Mouse (Mus musculus) frontal cortex, adult (tissue): ENCODE data around the gene Nova2.

Source experiments
- ATAC-seq: cut with Nextera tagmentation; 2 replicates; pipeline ENCODE4 v1.9.2; 2017; ENCODE audit warnings: mild to moderate bottlenecking, moderate library complexity, mixed read lengths; ENCODE audit not compliant: low TSS enrichment

Nova2 gene

GRCm38 (mm10) chr7:18925162-18925938, at the start of gene Nova2:
Gene Nova2, plus strand, starts transcription at chr7:18925888.
- peak; percentile 32 for ATAC-seq

DNA sequence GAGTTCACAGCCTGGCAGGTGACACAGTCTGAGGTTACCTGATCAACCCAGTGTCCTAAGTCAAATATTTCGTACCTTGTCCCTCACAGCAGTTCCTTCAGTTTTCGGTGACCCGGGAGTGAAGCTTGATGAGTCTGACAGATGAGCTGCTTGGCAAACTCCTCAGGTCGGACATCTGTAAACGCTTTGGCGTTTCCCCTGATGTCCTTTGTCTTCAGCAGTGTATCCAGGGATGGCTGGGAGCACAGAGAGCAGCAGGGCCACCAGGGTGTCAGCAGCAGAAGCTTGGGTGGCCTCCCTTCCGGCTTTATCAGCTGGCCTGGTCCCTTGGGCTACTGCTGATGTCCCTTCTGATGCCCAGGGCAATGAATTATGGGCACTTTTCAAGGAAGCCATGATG, 47.0 kb upstream of the Nova2 start:
- ATAC-seq: no peak

DNA sequence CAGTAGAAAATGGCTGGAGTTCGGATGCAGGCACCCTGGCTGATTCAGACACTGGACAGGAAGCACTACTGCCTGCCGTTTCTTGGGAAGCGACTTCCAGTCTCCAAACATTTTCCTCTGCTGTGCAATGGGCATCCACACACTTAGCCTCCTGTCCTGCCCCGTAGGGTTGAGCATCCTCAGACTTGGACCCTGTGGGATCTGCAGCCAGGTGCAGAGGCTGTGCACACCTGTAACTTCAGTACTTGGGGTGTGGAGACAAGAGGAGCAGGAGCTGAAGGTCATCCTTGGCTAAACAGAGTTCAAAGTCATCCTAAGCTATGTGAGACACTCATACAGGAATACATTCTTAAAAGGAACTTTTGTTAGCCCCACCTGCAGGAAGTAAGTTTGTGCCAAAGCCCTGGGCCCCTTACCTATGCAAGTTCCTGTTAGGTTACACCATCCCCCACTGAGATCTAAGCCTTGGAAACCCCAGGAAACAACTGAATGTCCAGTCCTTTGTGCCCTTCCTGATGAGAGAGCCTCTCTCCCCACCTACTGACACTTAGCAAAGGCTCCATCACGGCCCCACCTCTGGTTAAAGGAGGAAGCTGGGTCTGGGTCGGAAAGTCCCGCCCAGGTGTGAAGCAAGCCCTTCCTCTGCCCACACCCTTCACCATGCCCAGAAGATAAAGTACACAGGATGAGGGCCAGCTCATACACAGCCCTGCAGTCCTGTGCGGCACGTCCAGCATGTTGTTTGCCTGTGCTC, 41.5 kb upstream of the Nova2 start:
- no peak for ATAC-seq

GRCm38 (mm10) chr7:18884745-18885422, 40.8 kb upstream of the Nova2 start:
- no peak for ATAC-seq

DNA sequence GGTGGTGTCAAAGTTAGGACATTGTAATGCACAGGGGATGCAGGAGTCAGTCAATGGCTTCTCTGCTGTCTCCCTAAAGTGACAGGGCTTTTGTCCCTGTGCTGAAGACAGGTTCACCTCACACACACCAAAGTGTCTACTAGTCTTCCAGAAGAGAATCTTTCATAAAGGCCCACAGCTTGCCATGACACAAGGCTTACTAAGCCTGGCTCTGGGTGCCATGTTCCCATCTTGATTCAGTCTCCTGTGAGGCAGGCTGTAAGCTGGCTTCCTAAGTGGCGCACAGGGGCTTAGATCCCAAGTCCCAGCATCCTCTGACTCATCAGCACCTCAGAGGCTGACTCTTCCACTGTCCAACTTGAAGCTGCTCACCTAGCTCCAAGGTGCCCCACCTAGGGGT, 38.7 kb upstream of the Nova2 start:
- ATAC-seq: no peak

DNA sequence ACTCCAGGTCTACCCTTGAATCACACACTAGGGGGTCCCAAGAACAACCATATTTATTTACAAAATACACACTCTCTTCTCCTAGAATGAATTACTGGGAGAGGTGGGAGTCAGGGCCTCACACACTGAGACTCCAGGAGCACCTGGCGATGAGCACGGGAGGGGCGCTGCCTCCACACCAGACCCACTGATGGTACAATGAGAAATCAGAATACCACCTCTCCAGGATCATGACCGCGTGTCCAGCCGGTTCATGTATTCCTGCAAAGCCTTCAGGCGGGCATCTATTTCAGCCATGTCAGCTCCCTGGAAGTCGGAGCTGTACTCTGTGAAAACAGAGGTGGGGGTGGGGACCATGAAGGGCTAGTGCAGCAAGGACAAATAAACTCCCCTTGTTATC, 34.8 kb upstream of the Nova2 start:
- ATAC-seq: no peak

- ATAC-seq: peak; percentile 80
Observed at GRCm38 (mm10) chr7:18891872-18892599, 33.7 kb upstream of the Nova2 start.

DNA sequence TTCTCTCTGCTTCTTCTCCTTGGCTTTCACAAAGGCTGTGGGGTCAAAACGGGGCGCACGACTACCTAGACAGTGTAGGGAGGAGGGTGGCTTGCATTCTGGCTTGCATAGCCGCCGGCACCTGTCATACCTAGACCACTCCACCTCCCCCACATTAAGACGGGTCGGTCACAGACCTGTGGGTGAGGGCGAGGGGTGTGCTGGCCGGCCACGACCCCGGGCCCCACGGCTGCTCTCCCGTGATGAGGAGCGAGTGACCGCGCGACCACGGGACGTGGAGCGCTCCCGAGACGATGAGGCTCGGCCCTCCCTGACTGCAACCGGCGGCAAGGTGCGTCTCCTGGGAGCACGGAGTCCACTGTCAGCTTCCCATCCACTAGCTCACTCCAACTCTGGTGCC, 32.7 kb upstream of the Nova2 start:
- no peak for ATAC-seq

DNA sequence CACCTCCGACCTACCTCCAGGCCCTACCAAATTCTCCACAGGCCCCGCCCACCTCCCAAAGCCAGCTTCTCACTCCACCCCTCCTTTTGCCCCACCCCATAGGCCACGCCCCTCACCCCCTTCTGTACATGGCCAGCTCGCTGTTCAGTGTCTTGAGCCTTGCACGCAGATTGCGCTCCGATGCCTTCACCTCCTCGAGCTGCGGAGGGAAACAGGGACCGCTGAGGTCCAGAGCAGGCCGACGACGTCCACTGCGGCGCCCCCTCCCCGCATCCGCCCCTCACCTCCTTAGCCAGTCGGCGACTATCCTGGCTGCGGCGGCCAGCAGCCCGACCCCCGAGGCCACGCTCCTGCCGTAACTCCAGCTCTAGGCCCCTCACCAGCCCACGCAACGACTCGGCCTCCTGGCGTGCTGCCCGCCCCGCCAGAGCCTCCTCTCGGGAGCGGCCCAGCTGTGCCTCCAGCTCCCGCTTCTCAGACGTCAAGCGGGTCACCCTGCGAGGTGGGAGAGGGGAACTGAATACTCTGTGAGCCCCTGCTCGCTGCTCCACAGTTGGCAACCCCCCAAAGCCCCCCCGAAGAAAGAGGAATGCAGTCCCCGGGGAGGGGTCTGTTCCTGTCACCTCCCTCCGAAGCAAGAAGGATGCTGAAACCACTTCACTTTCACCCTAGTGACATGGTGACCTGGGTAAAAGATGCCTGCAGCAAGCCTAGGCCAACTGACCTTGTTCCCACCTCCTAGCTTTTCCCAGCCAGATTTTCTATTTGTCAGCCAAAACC, 31.8 kb upstream of the Nova2 start:
- ATAC-seq: peak; percentile 28; the same call in 1 of the 2 replicates

DNA sequence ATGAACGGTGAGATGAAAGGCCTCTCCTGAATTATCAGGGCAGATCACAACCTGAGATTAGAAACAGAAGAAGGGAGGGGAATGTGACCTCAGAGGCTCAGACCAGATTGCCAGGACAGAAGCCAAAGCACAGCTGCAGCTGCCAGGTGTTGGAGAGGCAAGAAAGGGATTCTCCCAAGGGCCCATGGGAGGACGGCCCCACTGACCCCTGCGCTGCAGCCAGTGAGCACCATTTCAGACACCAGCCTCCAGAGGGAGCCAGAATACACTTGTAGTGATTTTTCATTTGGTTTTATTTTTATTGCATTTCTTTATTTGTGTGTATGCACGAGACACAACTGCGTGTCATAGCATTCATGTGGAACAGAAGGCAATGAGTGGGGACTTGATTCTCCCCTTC, 29.2 kb upstream of the Nova2 start:
- no peak for ATAC-seq

DNA sequence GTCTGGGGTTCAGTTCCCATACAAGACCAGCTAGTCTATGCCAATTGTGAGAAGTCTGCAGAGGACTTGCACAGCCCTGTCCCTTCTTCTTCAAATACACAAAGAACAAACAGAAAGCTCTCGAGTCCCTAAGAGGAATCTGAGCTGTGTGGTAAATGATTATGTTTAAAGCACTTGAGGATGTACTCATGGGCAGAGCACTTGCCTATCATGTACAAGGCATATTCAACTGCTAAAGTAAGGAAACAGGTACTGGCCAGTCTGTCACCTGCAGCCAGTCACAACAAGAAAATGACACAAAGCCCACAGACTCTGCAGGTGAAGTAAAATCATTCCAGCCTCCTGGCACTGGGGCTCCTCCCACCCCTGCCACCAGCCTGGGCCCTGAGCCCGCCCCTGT, 25.2 kb upstream of the Nova2 start:
- no peak for ATAC-seq

- ATAC-seq: no peak
Observed at GRCm38 (mm10) chr7:18902486-18902885, 23.2 kb upstream of the Nova2 start.

GRCm38 (mm10) chr7:18904971-18905370, 20.7 kb upstream of the Nova2 start:
- no peak for ATAC-seq

GRCm38 (mm10) chr7:18909797-18910196, 15.9 kb upstream of the Nova2 start:
- no peak for ATAC-seq

- ATAC-seq: peak; percentile 99
Observed at GRCm38 (mm10) chr7:18910241-18910831, 15.4 kb upstream of the Nova2 start, which contains the start of gene Ccdc61. Gene Ccdc61, minus strand, starts transcription at chr7:18910415.

DNA sequence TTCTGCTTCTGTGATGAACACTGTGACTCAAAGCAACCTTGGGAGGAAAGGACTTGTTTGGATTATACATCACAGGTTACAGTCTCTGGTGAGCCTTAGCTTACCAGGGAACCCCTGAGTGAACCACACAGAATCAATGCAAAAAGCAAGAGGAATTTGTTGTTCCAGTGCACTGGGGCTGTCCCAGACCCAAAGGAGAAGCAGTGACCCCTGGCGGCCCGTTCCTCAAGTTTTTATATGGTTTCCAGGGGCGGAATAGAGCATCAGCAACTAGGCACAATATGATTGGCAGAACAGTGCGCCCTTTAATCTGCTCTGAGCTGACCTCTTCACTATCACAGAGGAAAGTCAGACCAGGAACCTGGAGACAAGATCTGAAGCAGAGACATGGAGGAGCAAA, 9.4 kb upstream of the Nova2 start:
- no peak for ATAC-seq

DNA sequence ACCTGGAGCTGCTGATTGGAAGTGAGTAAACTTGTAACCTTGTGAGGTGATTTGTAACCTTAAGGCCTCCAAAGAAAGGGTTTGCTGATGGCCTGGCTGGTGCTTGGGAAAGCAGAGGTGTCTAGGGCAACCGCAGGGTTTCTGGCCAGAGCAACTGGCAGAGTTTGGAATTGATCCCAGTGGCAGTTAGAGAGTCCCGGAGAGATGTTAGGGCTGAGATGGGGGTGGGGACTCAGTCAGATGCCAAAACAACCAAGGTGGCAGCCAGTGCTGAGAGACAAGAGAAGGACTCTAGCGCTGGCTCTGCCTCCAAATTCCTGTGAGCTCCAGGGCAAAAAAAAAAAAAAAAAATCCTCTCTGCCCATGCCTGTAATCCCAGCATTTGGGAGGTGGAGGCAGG, 7.8 kb upstream of the Nova2 start:
- ATAC-seq: no peak

DNA sequence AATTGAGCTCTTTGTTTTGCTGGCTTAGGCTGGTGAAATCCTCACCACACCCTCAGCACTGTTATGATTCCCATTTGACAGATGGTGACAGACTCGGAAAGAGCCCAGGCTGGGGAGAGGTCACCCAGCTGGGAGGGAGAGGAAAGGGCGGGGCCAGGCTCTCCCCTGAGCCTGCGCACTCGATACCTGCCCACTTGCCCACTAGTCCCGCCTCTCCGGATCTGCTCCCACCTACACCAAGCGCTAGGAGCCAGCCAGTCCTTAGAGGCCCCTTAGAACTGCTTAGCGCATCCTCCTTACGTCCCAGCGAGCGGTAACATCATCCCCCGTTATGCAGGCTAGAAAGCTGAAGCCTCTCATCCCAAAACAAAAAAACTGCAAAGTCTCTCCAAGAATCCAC, 4.6 kb upstream of the Nova2 start:
- ATAC-seq: peak; percentile 63

- ATAC-seq: peak; percentile 38
Observed at GRCm38 (mm10) chr7:18922807-18923206, 2.9 kb upstream of the Nova2 start.

DNA sequence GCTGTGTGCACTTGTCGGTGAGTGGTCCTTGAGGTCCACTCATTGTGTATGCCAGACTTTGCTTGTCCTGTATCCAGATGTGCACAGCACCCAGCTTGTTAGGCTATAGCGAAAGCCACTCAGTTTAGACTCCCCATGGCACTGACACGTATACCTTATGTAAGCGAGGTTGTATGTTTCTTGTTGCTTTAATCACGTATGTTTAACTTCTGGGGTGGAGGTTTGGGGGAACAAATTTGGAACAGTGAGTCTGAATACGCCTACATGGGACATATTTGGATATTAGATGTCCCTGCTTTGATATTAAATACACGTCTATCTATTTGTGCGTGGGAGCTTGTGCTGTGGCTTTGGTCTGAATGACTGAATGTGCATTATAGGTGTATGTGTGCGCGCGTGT, 2.4 kb upstream of the Nova2 start:
- peak; percentile 1 for ATAC-seq

GRCm38 (mm10) chr7:18923711-18924191, 1.9 kb upstream of the Nova2 start:
- no peak for ATAC-seq
